Mouse (Mus musculus): ENCODE results near the gene Dpp3.

- TF ChIP-seq POLR2A (IDR thresholded peaks at IDR 0.05; ENCODE audit: low read depth, low read length) (peak; percentile 96), CTCF (IDR thresholded peaks at IDR 0.05; ENCODE audit: borderline replicate concordance, insufficient read depth, low read length) (no peak)
These were observed at the start of gene Dpp3 for GRCm38 (mm10) chr19:4927904-4928531.

Measured in embryonic fibroblast, embryonic 13.5 days (primary cell).